20 mouse cellular contexts compared by ENCODE assay signal in the genomic region with DNA sequence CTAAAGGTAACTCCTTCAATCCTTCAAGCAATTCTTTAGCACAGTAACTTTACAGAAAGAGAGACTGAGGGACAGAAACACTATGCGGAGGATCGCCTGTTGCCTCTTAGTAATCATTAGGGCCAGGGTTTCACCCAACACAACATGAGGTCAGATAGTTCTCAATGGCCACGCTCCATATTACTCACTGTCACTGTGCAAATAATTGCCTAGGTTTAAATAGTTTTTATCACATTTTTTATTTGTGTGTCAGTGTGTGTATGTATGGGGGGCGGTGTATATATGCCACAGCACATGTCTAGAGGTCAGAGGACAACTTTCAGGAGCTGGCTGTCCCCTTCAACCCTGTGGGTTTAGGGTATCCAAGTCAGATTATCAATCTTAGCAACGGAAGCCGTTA. TPM values are rescaled to one million over a fixed set of nuclear protein-coding genes. Genes with fewer than 3 reads are reported as not detected.
A peak's percentile ranks its signal among the peaks of the same experiment; 100 is the strongest.
DNase-seq lines count a peak whose midpoint lies in the region; ATAC-seq and TF ChIP-seq lines count a peak whose summit lies in the region.
"Had no signal": no experiment of that assay in that cellular context is flagged by ENCODE, and none has a peak within 500 bp of the region (broad histone marks: within the 10 kb centered on the region; RNA-seq: fewer than 3 reads in every experiment).

No protein-coding gene starts in this region.

- no peak for TF ChIP-seq POLR2A in kidney, adult 2 months (IDR thresholded peaks at IDR 0.05; ENCODE audit: low read depth, low read length)
- TF ChIP-seq POLR2A in limb, embryonic 14.5 days (IDR thresholded peaks at IDR 0.05; ENCODE audit: borderline replicate concordance, extremely low read depth, insufficient read depth, insufficient read length): no peak

- H3K4me3 ChIP-seq in kidney, embryonic 16.5 days (ENCODE audit: low read length): no peak overlapping the region
- H3K4me3 ChIP-seq in kidney, adult 2 months (ENCODE audit: insufficient read depth, low read depth, low read length): no peak overlapping the region
- no peak overlapping the region for H3K4me3 ChIP-seq in limb, embryonic 10.5 days
- no peak overlapping the region for H3K4me3 ChIP-seq in limb, embryonic 14.5 days (replicated peaks; ENCODE audit: low read length)
- H3K4me3 ChIP-seq: embryonic facial prominence, embryonic 10.5 days; erythroblast, embryonic 14.5 days; forebrain, embryonic 10.5 days; heart, embryonic 15.5 days; hindbrain, embryonic 13.5 days had no signal

- peaks cover 34% of the 10 kb centered on the region for H3K4me1 ChIP-seq in kidney, embryonic 16.5 days (ENCODE audit: insufficient read depth, low read length)
- peaks cover 11% of the 10 kb centered on the region; the same call in 1 of the 2 replicates for H3K4me1 ChIP-seq in kidney, adult 2 months (ENCODE audit: control insufficient read depth, insufficient read depth, low read length)
- H3K4me1 ChIP-seq in limb, embryonic 10.5 days: peaks cover 16% of the 10 kb centered on the region
- H3K4me1 ChIP-seq in limb, embryonic 14.5 days (ENCODE audit: control insufficient read depth, insufficient read depth, low read length): peaks cover 34% of the 10 kb centered on the region

- DNase-seq in kidney, adult 2 months: no peak
- no peak for DNase-seq in limb, embryonic 10.5 days (ENCODE audit: low spot score)
- DNase-seq in limb, embryonic 14.5 days (ENCODE audit: low spot score): no peak
- DNase-seq in gastrocnemius, adult 18-20 months (ENCODE audit: low spot score): no peak
- no peak for DNase-seq in right cerebral cortex, postnatal 36 days (ENCODE audit: low spot score in 2 of 2)
- DNase-seq: adrenal gland, adult 2 months; adrenal gland, postnatal 25 days; cerebellum, adult 18-20 months; cerebellum, postnatal 10 days; gastrocnemius, postnatal 36 days; heart, adult 18-20 months; heart, postnatal 14 days had no signal

- no peaks in the 10 kb centered on the region for H3K36me3 ChIP-seq in kidney, embryonic 16.5 days (ENCODE audit: insufficient read depth, low read length)
- no peaks in the 10 kb centered on the region for H3K36me3 ChIP-seq in kidney, adult 2 months (ENCODE audit: control insufficient read depth, insufficient read depth, low read length)
- H3K36me3 ChIP-seq in limb, embryonic 10.5 days: no peaks in the 10 kb centered on the region
- no peaks in the 10 kb centered on the region for H3K36me3 ChIP-seq in limb, embryonic 14.5 days (ENCODE audit: control insufficient read depth, insufficient read depth, low read length)
- H3K36me3 ChIP-seq: embryonic facial prominence, embryonic 10.5 days; forebrain, embryonic 10.5 days; heart, embryonic 15.5 days; hindbrain, embryonic 13.5 days had no signal

- H3K27me3 ChIP-seq in kidney, embryonic 16.5 days (ENCODE audit: insufficient read depth, low read length): no peaks in the 10 kb centered on the region
- no peaks in the 10 kb centered on the region for H3K27me3 ChIP-seq in kidney, adult 2 months (replicated peaks; ENCODE audit: control insufficient read depth, insufficient read depth, low read length)
- no peaks in the 10 kb centered on the region for H3K27me3 ChIP-seq in limb, embryonic 10.5 days (ENCODE audit: low read depth, poor library complexity, severe bottlenecking)
- no peaks in the 10 kb centered on the region for H3K27me3 ChIP-seq in limb, embryonic 14.5 days (ENCODE audit: control insufficient read depth, insufficient read depth, low read length)
- H3K27me3 ChIP-seq: heart, embryonic 15.5 days; hindbrain, embryonic 13.5 days had no signal

- H3K27ac ChIP-seq in kidney, embryonic 16.5 days (ENCODE audit: low read length): peak overlapping the region; percentile 1
- no peak overlapping the region for H3K27ac ChIP-seq in kidney, adult 2 months (ENCODE audit: insufficient read depth, low read depth, low read length)
- H3K27ac ChIP-seq in limb, embryonic 10.5 days: peak overlapping the region; percentile 46; the same call in 1 of the 2 replicates
- peak overlapping the region; percentile 55 for H3K27ac ChIP-seq in limb, embryonic 14.5 days (replicated peaks; ENCODE audit: low read depth, low read length)
- H3K27ac ChIP-seq: embryonic facial prominence, embryonic 10.5 days; forebrain, embryonic 10.5 days; heart, embryonic 15.5 days; hindbrain, embryonic 13.5 days had no signal

- H3K9ac ChIP-seq in kidney, embryonic 16.5 days (replicated peaks; ENCODE audit: low read length): no peak overlapping the region
- no peak overlapping the region for H3K9ac ChIP-seq in limb, embryonic 14.5 days (ENCODE audit: low read depth, low read length, severe bottlenecking)
- H3K9ac ChIP-seq: heart, embryonic 15.5 days; hindbrain, embryonic 13.5 days had no signal

- TF ChIP-seq CTCF in kidney, adult 2 months (conservative IDR thresholded peaks at IDR 0.05; ENCODE audit: insufficient read depth, insufficient read length, low read depth, low read length): no peak

- H3K9me3 ChIP-seq in kidney, embryonic 16.5 days (ENCODE audit: low read length): no peaks in the 10 kb centered on the region
- H3K9me3 ChIP-seq in limb, embryonic 10.5 days (replicated peaks): no peaks in the 10 kb centered on the region
- H3K9me3 ChIP-seq in limb, embryonic 14.5 days (ENCODE audit: control insufficient read depth, low read length): no peaks in the 10 kb centered on the region
- H3K9me3 ChIP-seq: embryonic facial prominence, embryonic 10.5 days; forebrain, embryonic 10.5 days; heart, embryonic 15.5 days; hindbrain, embryonic 13.5 days had no signal

- ATAC-seq in kidney, embryonic 16.5 days (ENCODE audit: low FRiP score, low TSS enrichment): no peak
- no peak for ATAC-seq in limb, embryonic 14.5 days (ENCODE audit: low FRiP score, low read depth)
- ATAC-seq: forebrain, embryonic 14.5 days had no signal

- WGBS in kidney, embryonic 16.5 days: 78% methylated on average over 6 of the region's 6 CpGs
- 88% methylated on average over 6 of the region's 6 CpGs for WGBS in kidney, adult 2 months
- 81% methylated on average over 6 of the region's 6 CpGs for WGBS in limb, embryonic 10.5 days
- 68% methylated on average over 6 of the region's 6 CpGs for WGBS in limb, embryonic 14.5 days

- H3K4me2 ChIP-seq in kidney, embryonic 16.5 days (replicated peaks; ENCODE audit: low read depth, low read length): no peak overlapping the region
- no peak overlapping the region for H3K4me2 ChIP-seq in limb, embryonic 14.5 days (replicated peaks; ENCODE audit: low read depth, low read length, severe bottlenecking)
- H3K4me2 ChIP-seq: heart, embryonic 11.5 days; heart, embryonic 15.5 days; hindbrain, embryonic 13.5 days had no signal

RNA-seq across cellular contexts. Expression of gene Tgfbr2, which starts 46.4 kb away (rescaled TPM):
- polyA plus RNA-seq in kidney, embryonic 16.5 days (2015; fragmentation: Nextera tagmentation; extraction: Ambion mirVana): 33.8 and 35.9 TPM in 2 replicates
- polyA plus RNA-seq in kidney, adult 2 months (2012; rRNA removed): 45.8 and 46.4 TPM in 2 replicates
- 9.8 and 14.1 TPM in 2 replicates for polyA plus RNA-seq in limb, embryonic 10.5 days (2016; fragmentation: Nextera tagmentation; extraction: Ambion mirVana)
- 58.8 and 73.8 TPM in 2 replicates for polyA plus RNA-seq in limb, embryonic 14.5 days (2012; rRNA removed)
- polyA plus RNA-seq in limb, embryonic 14.5 days (2014; fragmentation: Nextera tagmentation; extraction: Ambion mirVana): 67.2 and 71.5 TPM in 2 replicates
- total RNA-seq in gastrocnemius, adult 18-20 months (2021): 10 to 100 TPM; 14.7 to 20.2 TPM
